Mouse (Mus musculus) brown adipose tissue, adult 24 weeks (tissue): Measurements from ENCODE around the gene Kcnk1. TPM values are rescaled to one million over a fixed set of nuclear protein-coding genes. Genes with fewer than 3 reads are reported as not detected.

Source experiments
- H3K27ac ChIP-seq: fragments of 200-500 bp; replicated peaks from 2 replicates; pipeline ENCODE4 v1.5.1; 2012; ENCODE audit warnings: low read depth, mild to moderate bottlenecking, low read length
- H3K4me1 ChIP-seq: fragments of 200-500 bp; 2 replicates; pipeline ENCODE4 v1.6.1; 2012; ENCODE audit warnings: low read length, mixed read lengths; ENCODE audit not compliant: control insufficient read depth, insufficient read depth, insufficient read length
- H3K4me3 ChIP-seq: fragments of 200-500 bp; 2 replicates; pipeline ENCODE4 v1.5.1; 2012; ENCODE audit warnings: low read depth, mild to moderate bottlenecking, low read length, moderate library complexity; ENCODE audit not compliant: insufficient read depth
- polyA plus RNA-seq: library from polyadenylated mRNA; stranded (reverse); fragments of >200 nt; gene quantifications from 2 replicates; pipeline ENCODE4 v1.2.4, GENCODE M21; 2012; ENCODE audit not compliant: missing spikeins, insufficient read depth, insufficient read length

The Kcnk1 gene
- polyA plus RNA-seq, 1 experiment = not detected

DNA sequence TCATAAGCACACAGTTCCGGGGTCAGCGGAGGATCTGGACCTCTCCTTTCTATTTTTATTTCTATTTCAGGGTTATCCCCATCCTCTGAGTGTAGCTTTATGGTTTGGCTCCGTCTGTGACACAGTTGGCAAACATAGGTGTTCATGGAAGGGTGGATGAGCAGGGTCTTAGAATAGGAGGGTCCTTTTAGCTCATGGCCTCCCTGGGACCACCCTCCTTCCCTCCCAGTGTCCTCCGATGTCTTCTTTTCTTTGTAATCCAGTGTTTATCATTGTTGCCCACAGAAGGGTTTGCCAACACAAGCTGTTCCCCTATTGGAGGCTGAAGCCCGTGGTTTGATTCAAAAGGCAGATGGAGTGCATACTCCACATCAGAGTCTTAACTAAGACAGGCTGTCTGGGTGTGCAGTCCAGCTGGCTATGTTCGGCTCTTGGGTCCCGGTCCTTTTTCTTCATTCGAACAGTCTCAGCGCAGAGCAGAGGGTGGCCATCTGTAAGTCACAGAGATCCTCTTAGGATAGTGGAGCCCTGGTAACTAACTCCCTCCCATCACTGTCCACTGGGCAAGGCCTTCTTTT, 69.0 kb downstream of the Kcnk1 start:
- Histone ChIP-seq H3K27ac (no peak overlapping the region), H3K4me3 (no peak overlapping the region), H3K4me1 (no peaks in the 10 kb centered on the region)

DNA sequence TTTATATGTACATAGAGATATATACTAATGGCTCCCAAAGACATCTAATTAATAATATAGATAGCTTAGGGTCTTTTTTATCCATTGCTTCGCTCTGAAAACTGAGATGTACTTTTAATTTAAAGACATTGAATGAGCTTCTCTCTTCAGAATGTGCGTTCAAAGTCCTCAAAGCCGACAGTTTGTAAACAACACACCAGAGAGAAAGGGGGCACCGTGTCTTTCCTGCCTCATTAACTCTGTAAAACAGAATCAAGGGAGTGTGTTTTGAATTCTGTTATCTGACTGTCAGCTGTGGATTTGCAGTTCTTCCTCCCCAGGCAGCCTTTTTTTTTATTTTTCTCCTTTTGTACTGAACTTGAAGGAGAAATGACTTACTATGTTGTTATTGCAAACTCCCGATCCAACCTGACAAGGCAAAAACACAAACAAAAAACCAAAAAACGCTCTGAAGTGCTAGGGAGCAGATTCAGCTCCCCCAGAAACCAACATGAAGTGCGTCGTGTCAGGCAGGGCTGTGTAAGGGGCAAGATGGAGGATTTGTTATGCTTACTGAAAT, 69.7 kb downstream of the Kcnk1 start:
- Histone ChIP-seq H3K4me1 (no peaks in the 10 kb centered on the region), H3K27ac (no peak overlapping the region), H3K4me3 (no peak overlapping the region)

DNA sequence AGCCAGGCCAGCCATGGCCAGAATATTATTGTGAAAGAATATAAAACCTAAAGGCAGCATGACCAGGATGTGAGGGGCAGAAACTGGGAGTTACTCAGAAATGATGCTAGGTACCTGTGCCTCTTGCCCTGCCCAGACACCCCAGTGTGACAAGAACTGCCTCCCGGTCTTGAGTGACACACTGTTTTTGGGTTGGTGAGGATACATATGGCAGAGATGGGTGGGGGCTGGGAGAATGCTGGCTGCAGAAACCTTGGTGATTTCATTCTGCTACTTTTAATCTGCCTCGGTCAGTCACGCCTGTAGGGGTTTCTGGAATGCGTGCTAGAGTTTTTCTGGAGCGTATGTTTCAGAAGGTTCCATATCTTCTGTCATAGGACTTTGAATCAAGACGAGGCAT, 72.3 kb downstream of the Kcnk1 start:
- no peak overlapping the region for H3K4me3 ChIP-seq
- no peaks in the 10 kb centered on the region for H3K4me1 ChIP-seq
- no peak overlapping the region for H3K27ac ChIP-seq

DNA sequence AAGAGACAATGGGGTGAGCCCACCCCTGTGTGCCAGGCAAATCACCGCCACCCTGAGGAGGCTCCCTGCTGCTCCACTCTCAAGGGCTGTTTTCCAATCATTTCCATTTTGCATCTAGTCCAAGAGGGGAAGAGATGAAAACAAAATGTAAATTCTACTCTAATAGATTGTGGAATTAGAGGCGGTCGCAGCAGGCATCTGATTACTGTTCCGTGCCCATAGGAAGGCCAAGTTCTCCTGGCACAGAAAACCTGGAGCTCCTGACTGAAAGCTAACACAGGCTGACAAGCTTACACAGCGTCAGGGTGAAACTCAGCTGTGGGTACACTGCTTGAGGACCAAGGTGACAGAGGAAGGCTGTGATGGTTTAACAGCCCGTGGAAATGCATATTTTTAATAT, 73.2 kb downstream of the Kcnk1 start:
- H3K4me1 ChIP-seq = no peaks in the 10 kb centered on the region
- H3K27ac ChIP-seq = no peak overlapping the region
- H3K4me3 ChIP-seq = no peak overlapping the region

DNA sequence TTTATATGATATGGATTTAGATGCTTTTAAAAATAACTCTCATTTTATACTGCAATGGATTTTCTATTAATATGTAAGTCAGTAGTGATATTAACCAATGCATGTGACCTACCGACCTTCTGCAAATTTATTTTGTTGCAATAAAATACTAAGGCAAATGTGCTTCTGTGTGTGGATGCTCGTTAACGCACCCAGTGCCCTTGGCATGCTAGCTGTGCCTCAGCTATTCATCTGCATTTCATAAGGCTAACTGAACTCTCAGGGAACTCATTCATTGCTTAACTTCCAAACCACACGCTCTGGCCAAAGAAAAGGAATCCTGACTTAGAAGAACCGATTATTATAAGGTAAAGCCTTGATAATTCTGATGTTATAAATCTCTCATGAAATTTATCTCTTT, 77.7 kb downstream of the Kcnk1 start:
- H3K4me3 ChIP-seq = no peak overlapping the region
- no peaks in the 10 kb centered on the region for H3K4me1 ChIP-seq
- no peak overlapping the region for H3K27ac ChIP-seq

DNA sequence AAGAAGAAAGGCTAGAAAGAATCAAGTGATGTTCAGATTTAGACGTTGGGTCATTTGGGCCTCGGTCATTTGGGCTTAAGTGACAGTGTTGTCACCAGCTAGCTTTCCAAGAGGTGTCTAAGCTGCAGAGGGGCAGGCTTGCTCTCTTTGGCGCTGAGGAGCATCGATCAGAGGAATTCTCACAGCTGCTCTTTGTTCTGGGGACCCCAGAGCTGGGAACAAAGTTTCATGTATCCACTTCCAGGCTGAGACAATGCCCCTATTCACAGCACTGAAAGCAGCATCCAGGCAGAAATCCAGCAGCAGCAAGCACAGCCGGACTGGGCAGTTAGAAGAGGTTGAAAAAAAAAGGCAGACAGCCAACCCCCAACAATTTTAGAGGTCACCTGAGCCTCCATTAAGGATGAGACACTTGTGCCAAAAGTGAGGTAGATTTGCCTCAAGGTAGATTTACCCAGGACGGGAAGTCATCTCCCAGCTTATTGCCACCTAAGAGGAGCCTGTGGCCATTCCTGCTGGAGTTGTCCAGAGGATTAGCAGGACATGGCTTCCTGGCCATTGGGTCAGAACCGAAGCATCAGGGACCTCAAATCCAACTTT, 78.3 kb downstream of the Kcnk1 start:
- Histone ChIP-seq H3K27ac (no peak overlapping the region), H3K4me3 (no peak overlapping the region), H3K4me1 (no peaks in the 10 kb centered on the region)

DNA sequence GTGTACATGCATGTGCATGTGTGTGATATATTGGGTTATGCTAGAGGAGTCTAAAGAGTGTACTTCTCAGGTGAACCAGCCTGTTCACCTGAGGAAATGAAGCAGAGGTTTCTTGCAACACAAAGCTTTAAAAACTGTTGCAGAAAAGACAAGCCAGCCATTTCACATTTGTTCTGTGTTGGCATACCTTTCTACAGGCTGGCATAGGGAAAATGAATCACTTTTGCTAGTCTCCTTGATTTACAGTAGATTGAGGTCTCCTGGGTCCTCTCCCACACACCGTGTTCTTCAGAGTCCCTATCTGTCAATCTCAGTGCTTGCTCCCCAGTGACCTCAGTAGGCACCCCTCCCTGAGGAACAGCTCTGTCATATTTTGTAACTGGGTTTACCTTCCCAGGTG, 79.1 kb downstream of the Kcnk1 start:
- H3K4me3 ChIP-seq = no peak overlapping the region
- H3K27ac ChIP-seq = no peak overlapping the region
- no peaks in the 10 kb centered on the region for H3K4me1 ChIP-seq

DNA sequence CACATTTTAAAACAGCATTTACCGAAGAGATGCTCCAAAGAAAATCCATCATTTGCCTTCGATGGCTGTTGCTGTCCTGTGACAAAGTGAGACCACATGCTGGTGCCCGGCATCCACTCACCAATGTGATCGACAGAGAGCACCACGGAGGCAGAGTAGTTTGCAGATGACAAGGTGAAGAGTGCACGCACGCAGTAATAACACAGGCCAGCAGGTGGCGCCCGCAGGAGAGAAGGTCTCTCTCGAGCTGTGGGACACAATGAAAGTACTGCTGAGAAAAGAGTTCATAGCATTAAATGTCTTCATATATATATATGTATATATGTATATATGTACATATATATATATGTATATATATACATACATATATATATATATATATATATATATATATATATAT, 80.4 kb downstream of the Kcnk1 start:
- Histone ChIP-seq H3K27ac (no peak overlapping the region), H3K4me1 (no peaks in the 10 kb centered on the region), H3K4me3 (no peak overlapping the region)

Other genes starting within 250 kb of the Kcnk1 start
- gene Pcnx2, start 96.9 kb upstream of the Kcnk1 start, polyA plus RNA-seq = not detected in 2 replicates
- not detected in 2 replicates for gene Map3k21, start 84.7 kb upstream of the Kcnk1 start, polyA plus RNA-seq